Mouse (Mus musculus): Measurements from ENCODE around the gene Churc1.

DNA sequence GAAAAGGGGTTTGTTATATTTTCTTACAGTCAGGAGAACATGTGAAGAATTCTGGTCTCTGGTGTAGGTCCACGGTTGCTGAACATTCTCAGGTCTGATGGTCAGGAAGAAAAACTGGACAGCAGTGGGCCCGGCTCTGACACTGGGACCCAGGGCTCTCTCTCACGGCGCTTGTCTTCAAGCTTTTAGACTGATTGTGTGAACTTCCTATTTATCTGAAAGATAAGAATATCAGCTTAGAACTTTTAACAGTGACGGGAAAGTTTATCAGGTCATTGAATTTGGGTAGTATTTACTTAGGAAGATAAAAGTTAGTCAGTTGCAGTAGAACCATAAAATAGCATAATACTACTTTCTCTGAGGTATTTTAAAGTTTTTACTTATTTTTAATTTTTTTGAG is 11.6 kb downstream of the Churc1 start:
- TF ChIP-seq EP300 (IDR thresholded peaks at IDR 0.05; ENCODE audit: insufficient read depth, low read depth, low read length) (no peak), CTCF (IDR thresholded peaks at IDR 0.05) (no peak), POLR2A (IDR thresholded peaks at IDR 0.05; ENCODE audit: insufficient read depth, low read depth, low read length) (no peak)
